Mouse (Mus musculus) limb, embryonic 14.5 days (tissue): Measurements from ENCODE around the gene Dnajc22. TPM values are rescaled to one million over a fixed set of nuclear protein-coding genes. Genes with fewer than 3 reads are reported as not detected.
A peak's percentile ranks its signal among the peaks of the same experiment; 100 is the strongest.

ENCODE experiments used
- ATAC-seq: fragments of 200-750 bp; cut with Nextera tagmentation; 2 replicates; pipeline ENCODE4 v1.8.0; 2017; ENCODE audit warnings: low read depth, moderate number of reproducible peaks, moderate TSS enrichment; ENCODE audit not compliant: low FRiP score
- DNase-seq: peaks from one replicate; pipeline ENCODE4 v3.0.0-alpha.2; 2015; ENCODE audit warnings: low spot score
- H3K27ac ChIP-seq: fragments of 300-500 bp; sonication (generic); replicated peaks from 2 replicates; pipeline ENCODE4 v1.5.1; 2014; ENCODE audit warnings: low read depth, mild to moderate bottlenecking, low read length, moderate library complexity, mixed read lengths
- H3K27me3 ChIP-seq: fragments of 300-500 bp; sonication (generic); 2 replicates; pipeline ENCODE4 v1.6.1; 2014; ENCODE audit warnings: low read length, mixed read lengths; ENCODE audit not compliant: control insufficient read depth, insufficient read depth
- H3K36me3 ChIP-seq: fragments of 300-500 bp; sonication (generic); 2 replicates; pipeline ENCODE4 v1.6.1; 2014; ENCODE audit warnings: mild to moderate bottlenecking, low read length, moderate library complexity, mixed read lengths; ENCODE audit not compliant: control insufficient read depth, insufficient read depth
- H3K4me1 ChIP-seq: fragments of 300-500 bp; sonication (generic); 2 replicates; pipeline ENCODE4 v1.6.1; 2014; ENCODE audit warnings: antibody characterized with exemption, low read length, mixed read lengths; ENCODE audit not compliant: control insufficient read depth, insufficient read depth
- H3K4me2 ChIP-seq: fragments of 300-500 bp; sonication (generic); replicated peaks from 2 replicates; pipeline ENCODE4 v1.6.1; 2014; ENCODE audit warnings: low read depth, mild to moderate bottlenecking, low read length, moderate library complexity; ENCODE audit not compliant: severe bottlenecking
- H3K4me3 ChIP-seq: fragments of 300-500 bp; sonication (generic); replicated peaks from 2 replicates; pipeline ENCODE4 v1.5.1; 2014; ENCODE audit warnings: low read length
- H3K9ac ChIP-seq: fragments of 300-500 bp; sonication (generic); 2 replicates; pipeline ENCODE4 v1.6.1; 2014; ENCODE audit warnings: mild to moderate bottlenecking, low read depth, low read length, moderate library complexity; ENCODE audit not compliant: severe bottlenecking
- H3K9me3 ChIP-seq: fragments of 300-500 bp; sonication (generic); 2 replicates; pipeline ENCODE4 v1.6.1; 2016; ENCODE audit warnings: low read length; ENCODE audit not compliant: control insufficient read depth
- POLR2A ChIP-seq: fragments of 200-500 bp; IDR thresholded peaks from 2 replicates; pipeline ENCODE4 v1.8.0; 2012; ENCODE audit warnings: inconsistent platforms, mild to moderate bottlenecking, moderate library complexity, borderline replicate concordance; ENCODE audit not compliant: insufficient read depth, insufficient read length; ENCODE audit errors: extremely low read depth
- WGBS: fragments of 180-500 bp; shearing (Covaris S2); extraction: QIAGEN DNeasy Blood & Tissue Kit; methylation state at CpG from one replicate; pipeline ENCODE4 v1.1.7; 2014; 5-methylcytosine and 5-hydroxymethylcytosine counted together
- polyA plus RNA-seq, 2 experiments: library from polyadenylated mRNA; depleted of rRNA in 1 of 2; stranded (reverse) in 1 of 2; unstranded in 1 of 2; fragments of >200 nt; fragmentation: Nextera tagmentation in 1 of 2; extraction: Ambion mirVana in 1 of 2; gene quantifications; 2 replicates each; pipeline versions ENCODE4 v1.2.1 to v1.2.3; 2012 to 2014

Gene Dnajc22
- polyA plus RNA-seq, 2 experiments, result 0.11 to 0.87 TPM

- ATAC-seq (no peak), DNase-seq (no peak)
- Histone ChIP-seq H3K9ac (no peak overlapping the region), H3K9me3 (no peaks in the 10 kb centered on the region), H3K36me3 (no peaks in the 10 kb centered on the region), H3K27ac (no peak overlapping the region), H3K4me3 (peak overlapping the region; percentile 41), H3K4me2 (peak overlapping the region; percentile 85), H3K4me1 (peaks cover 32% of the 10 kb centered on the region), H3K27me3 (peaks cover 60% of the 10 kb centered on the region)
- TF ChIP-seq POLR2A, result no peak
- WGBS, result 4% methylated on average over 9 of the region's 9 CpGs
These were observed 5.5 kb downstream of the Dnajc22 start for GRCm38 (mm10) chr15:99098493-99098861.

GRCm38 (mm10) chr15:99099139-99099556, 6.2 kb downstream of the Dnajc22 start:
- ATAC-seq, result peak; percentile 53; the same call in 1 of the 2 replicates

GRCm38 (mm10) chr15:99099984-99100383, 7.0 kb downstream of the Dnajc22 start:
- ATAC-seq (no peak), DNase-seq (no peak)
- no peak for TF ChIP-seq POLR2A
- no peaks in the 10 kb centered on the region for H3K36me3 ChIP-seq
- H3K9ac ChIP-seq, result no peak overlapping the region
- H3K27me3 ChIP-seq, result peaks cover 48% of the 10 kb centered on the region
- WGBS, result 46% methylated on average over 3 of the region's 3 CpGs
- no peak overlapping the region for H3K4me2 ChIP-seq
- H3K4me1 ChIP-seq, result peaks cover 23% of the 10 kb centered on the region
- H3K27ac ChIP-seq, result no peak overlapping the region
- no peaks in the 10 kb centered on the region for H3K9me3 ChIP-seq
- no peak overlapping the region for H3K4me3 ChIP-seq

More at GRCm38 (mm10) chr15:99099139-99099556, 6.2 kb downstream of the Dnajc22 start:
- Histone ChIP-seq H3K4me2 (peak overlapping the region; percentile 34), H3K9ac (no peak overlapping the region), H3K9me3 (no peaks in the 10 kb centered on the region), H3K4me1 (peaks cover 27% of the 10 kb centered on the region), H3K27me3 (peaks cover 55% of the 10 kb centered on the region), H3K4me3 (peak overlapping the region; percentile 41), H3K27ac (no peak overlapping the region), H3K36me3 (no peaks in the 10 kb centered on the region)
- 1% methylated on average over 15 of the region's 15 CpGs for WGBS
- no peak for TF ChIP-seq POLR2A
- peak; percentile 42 for DNase-seq

DNA sequence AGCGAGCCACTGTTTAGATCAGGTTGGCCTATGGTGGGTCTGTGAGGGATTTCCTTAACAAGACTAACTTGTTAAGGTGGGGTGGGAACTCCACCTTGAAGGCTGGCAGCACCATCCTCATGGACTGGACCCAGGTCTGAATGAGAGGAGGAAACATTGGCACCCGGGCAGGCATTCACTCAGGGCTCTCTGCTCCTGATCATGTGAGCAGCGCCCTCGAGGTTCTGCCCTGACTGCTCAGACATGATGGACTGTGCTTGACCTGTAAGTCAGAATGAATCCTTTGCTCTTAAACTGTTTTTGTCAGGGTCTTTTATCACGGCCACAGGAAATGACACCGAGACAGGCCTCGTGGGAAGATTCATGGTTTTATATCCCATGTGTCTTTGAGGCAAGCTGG, 12.3 kb downstream of the Dnajc22 start:
- no peaks in the 10 kb centered on the region for H3K36me3 ChIP-seq
- no peak overlapping the region for H3K27ac ChIP-seq
- no peaks in the 10 kb centered on the region for H3K9me3 ChIP-seq
- H3K4me3 ChIP-seq, result no peak overlapping the region
- H3K27me3 ChIP-seq, result no peaks in the 10 kb centered on the region
- WGBS, result 53% methylated on average over 7 of the region's 7 CpGs
- no peak for TF ChIP-seq POLR2A
- no peak overlapping the region for H3K4me2 ChIP-seq
- H3K4me1 ChIP-seq, result no peaks in the 10 kb centered on the region
- H3K9ac ChIP-seq, result no peak overlapping the region
- no peak for DNase-seq
- ATAC-seq, result no peak

- no peak for TF ChIP-seq POLR2A
- Histone ChIP-seq H3K9me3 (no peaks in the 10 kb centered on the region), H3K4me1 (no peaks in the 10 kb centered on the region), H3K9ac (no peak overlapping the region), H3K4me3 (no peak overlapping the region), H3K36me3 (no peaks in the 10 kb centered on the region), H3K4me2 (no peak overlapping the region), H3K27ac (no peak overlapping the region), H3K27me3 (no peaks in the 10 kb centered on the region)
- ATAC-seq (no peak), DNase-seq (no peak)
- 72% methylated on average over 3 of the region's 3 CpGs for WGBS
These were observed 14.9 kb downstream of the Dnajc22 start for GRCm38 (mm10) chr15:99107866-99108265.

- Histone ChIP-seq H3K4me2 (no peak overlapping the region), H3K4me3 (no peak overlapping the region), H3K4me1 (peaks cover 5% of the 10 kb centered on the region; the same call in 1 of the 2 replicates), H3K27ac (no peak overlapping the region), H3K36me3 (no peaks in the 10 kb centered on the region), H3K9me3 (no peaks in the 10 kb centered on the region), H3K27me3 (no peaks in the 10 kb centered on the region), H3K9ac (no peak overlapping the region)
- ATAC-seq (no peak), DNase-seq (no peak)
- 84% methylated on average over 3 of the region's 3 CpGs for WGBS
- no peak for TF ChIP-seq POLR2A
These were observed 18.2 kb downstream of the Dnajc22 start for GRCm38 (mm10) chr15:99111139-99111538.
